ENCODE assay signal across 7 mouse cellular contexts in the genomic region with DNA sequence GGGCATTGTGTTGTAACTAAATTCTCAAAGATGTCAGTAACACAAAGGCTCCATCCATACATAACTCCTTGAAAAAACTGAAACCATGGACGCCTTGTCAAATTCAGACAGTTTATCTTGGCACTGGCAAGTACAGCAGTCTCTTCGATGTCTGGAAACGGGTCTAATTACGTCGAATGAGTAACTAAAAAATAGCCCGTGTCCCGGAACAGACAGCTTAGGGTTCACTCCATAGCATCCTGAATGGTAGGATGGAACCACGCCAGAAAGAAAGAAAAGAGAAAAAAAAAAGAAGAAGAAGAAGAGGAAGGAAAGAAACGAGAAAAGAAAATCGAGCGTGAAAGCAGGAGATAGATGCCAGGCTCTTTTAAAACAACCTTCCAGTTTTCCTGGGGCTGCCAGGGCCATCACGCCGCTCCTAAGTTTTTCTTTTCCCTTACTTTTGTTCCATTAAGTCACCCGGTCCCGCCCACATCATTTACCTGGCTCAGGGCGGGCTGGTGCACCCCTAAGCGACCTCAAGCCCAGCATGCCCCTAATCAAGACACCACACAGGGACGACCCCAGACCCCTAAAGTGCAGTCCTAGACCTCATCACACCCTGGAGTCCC. TPM values are rescaled to one million over a fixed set of nuclear protein-coding genes. Genes with fewer than 3 reads are reported as not detected.
DNase-seq lines count a peak whose midpoint lies in the region; ATAC-seq and TF ChIP-seq lines count a peak whose summit lies in the region.

No protein-coding gene starts in this region.

- no peak for TF ChIP-seq CTCF in intestine, postnatal 0 days (IDR thresholded peaks at IDR 0.05; ENCODE audit: low read depth)
- no peak for TF ChIP-seq CTCF in olfactory bulb, adult 2 months (IDR thresholded peaks at IDR 0.05; ENCODE audit: insufficient read depth, low read depth, low read length)

- H3K4me1 ChIP-seq in lung, embryonic 15.5 days, result peaks cover 10% of the 10 kb centered on the region; the same call in 1 of the 2 replicates
- H3K4me1 ChIP-seq in embryonic facial prominence, embryonic 14.5 days (ENCODE audit: control insufficient read depth, insufficient read depth, low read length), result peaks cover 3% of the 10 kb centered on the region; the same call in 1 of the 2 replicates
- H3K4me1 ChIP-seq in intestine, postnatal 0 days (replicated peaks; ENCODE audit: control insufficient read depth, insufficient read depth, low read length), result no peaks in the 10 kb centered on the region
- H3K4me1 ChIP-seq in olfactory bulb, adult 2 months (ENCODE audit: control insufficient read depth, insufficient read depth, low read length), result peaks cover 5% of the 10 kb centered on the region

- no peak for DNase-seq in lung, postnatal 4 days
- peak; percentile 26 for DNase-seq in embryonic facial prominence, embryonic 14.5 days (ENCODE audit: low spot score)
- no peak for DNase-seq in thymus, postnatal 36 days
- DNase-seq in B cell, adult 2 months, result no peak

- H3K27ac ChIP-seq in lung, embryonic 15.5 days, result peak overlapping the region; percentile 91; the same call in 1 of the 2 replicates
- H3K27ac ChIP-seq in embryonic facial prominence, embryonic 14.5 days (replicated peaks; ENCODE audit: low read depth, low read length), result peak overlapping the region; percentile 71; the same call in 1 of the 2 replicates
- peak overlapping the region; percentile 95 for H3K27ac ChIP-seq in intestine, postnatal 0 days (ENCODE audit: low read depth, low read length)
- no peak overlapping the region for H3K27ac ChIP-seq in olfactory bulb, adult 2 months (ENCODE audit: insufficient read depth, low read depth, low read length)

- no peaks in the 10 kb centered on the region for H3K9me3 ChIP-seq in lung, embryonic 15.5 days
- no peaks in the 10 kb centered on the region for H3K9me3 ChIP-seq in embryonic facial prominence, embryonic 14.5 days (ENCODE audit: control insufficient read depth, low read length)
- H3K9me3 ChIP-seq in intestine, postnatal 0 days (ENCODE audit: control insufficient read depth), result no peaks in the 10 kb centered on the region

- WGBS in lung, embryonic 15.5 days, result 2% methylated on average over 18 of the region's 18 CpGs
- WGBS in embryonic facial prominence, embryonic 14.5 days, result 4% methylated on average over 18 of the region's 18 CpGs
- WGBS in intestine, postnatal 0 days, result 1% methylated on average over 18 of the region's 18 CpGs
- WGBS in olfactory bulb, adult 2 months, result 8% methylated on average over 18 of the region's 18 CpGs

- no peaks in the 10 kb centered on the region for H3K27me3 ChIP-seq in lung, embryonic 15.5 days
- no peaks in the 10 kb centered on the region for H3K27me3 ChIP-seq in embryonic facial prominence, embryonic 14.5 days (replicated peaks; ENCODE audit: control insufficient read depth, insufficient read depth, low read length)
- no peaks in the 10 kb centered on the region for H3K27me3 ChIP-seq in intestine, postnatal 0 days (replicated peaks; ENCODE audit: control insufficient read depth, insufficient read depth, low read length)

- ATAC-seq in lung, embryonic 15.5 days (ENCODE audit: borderline replicate concordance, extremely low read depth, low FRiP score, low TSS enrichment), result 0 out of 2 replicates have a peak, but pooled peaks have one; percentile 36
- ATAC-seq in embryonic facial prominence, embryonic 14.5 days (ENCODE audit: low read depth), result no peak; the same call in 1 of the 2 replicates
- ATAC-seq in intestine, postnatal 0 days, result peak; percentile 12

- H3K4me3 ChIP-seq in lung, embryonic 15.5 days, result peak overlapping the region; percentile 73
- H3K4me3 ChIP-seq in embryonic facial prominence, embryonic 14.5 days (ENCODE audit: low read depth, low read length), result peak overlapping the region; percentile 79
- H3K4me3 ChIP-seq in intestine, postnatal 0 days (ENCODE audit: low read depth, low read length), result peak overlapping the region; percentile 75
- H3K4me3 ChIP-seq in olfactory bulb, adult 2 months (ENCODE audit: insufficient read depth, low read depth, low read length), result peak overlapping the region; percentile 94

- H3K36me3 ChIP-seq in lung, embryonic 15.5 days, result no peaks in the 10 kb centered on the region
- H3K36me3 ChIP-seq in embryonic facial prominence, embryonic 14.5 days (ENCODE audit: control insufficient read depth, insufficient read depth, low read length), result no peaks in the 10 kb centered on the region
- no peaks in the 10 kb centered on the region for H3K36me3 ChIP-seq in intestine, postnatal 0 days (ENCODE audit: control insufficient read depth, insufficient read depth)

- peak overlapping the region; percentile 73 for H3K4me2 ChIP-seq in lung, embryonic 15.5 days
- peak overlapping the region; percentile 94 for H3K4me2 ChIP-seq in embryonic facial prominence, embryonic 14.5 days (ENCODE audit: low read depth, low read length)
- peak overlapping the region; percentile 85 for H3K4me2 ChIP-seq in intestine, postnatal 0 days (replicated peaks; ENCODE audit: low read depth)

- TF ChIP-seq POLR2A in olfactory bulb, adult 2 months (IDR thresholded peaks at IDR 0.05; ENCODE audit: insufficient read depth, low read depth, low read length), result no peak

- H3K9ac ChIP-seq in lung, embryonic 15.5 days, result peak overlapping the region; percentile 65
- peak overlapping the region; percentile 74 for H3K9ac ChIP-seq in embryonic facial prominence, embryonic 14.5 days (ENCODE audit: low read depth, low read length)
- peak overlapping the region; percentile 65 for H3K9ac ChIP-seq in intestine, postnatal 0 days (ENCODE audit: low read depth, low read length)

RNA-seq across cellular contexts. Expression of a gene that starts 0.8 kb away (rescaled TPM):
- 16.0 and 18.8 TPM in 2 replicates for polyA plus RNA-seq in lung, embryonic 15.5 days (2015; fragmentation: Nextera tagmentation; extraction: Ambion mirVana)
- polyA plus RNA-seq in embryonic facial prominence, embryonic 14.5 days (2014; fragmentation: Nextera tagmentation; extraction: Ambion mirVana), result 9.9 and 10.7 TPM in 2 replicates
- polyA plus RNA-seq in intestine, postnatal 0 days (2015; fragmentation: Nextera tagmentation; extraction: Ambion mirVana), result 57.2 and 64.1 TPM in 2 replicates
- not detected in 2 replicates for polyA plus RNA-seq in olfactory bulb, adult 2 months (2012; ENCODE audit: insufficient read depth, insufficient read length, low replicate concordance, missing spikeins)

RNA-seq across cellular contexts. Expression of a gene that starts 31.0 kb away (rescaled TPM):
- 132 and 133 TPM in 2 replicates for polyA plus RNA-seq in lung, embryonic 15.5 days (2015; fragmentation: Nextera tagmentation; extraction: Ambion mirVana)
- polyA plus RNA-seq in embryonic facial prominence, embryonic 14.5 days (2014; fragmentation: Nextera tagmentation; extraction: Ambion mirVana), result 60.4 and 61.3 TPM in 2 replicates
- polyA plus RNA-seq in intestine, postnatal 0 days (2015; fragmentation: Nextera tagmentation; extraction: Ambion mirVana), result 148 and 156 TPM in 2 replicates
- not detected in 2 replicates for polyA plus RNA-seq in olfactory bulb, adult 2 months (2012; ENCODE audit: insufficient read depth, insufficient read length, low replicate concordance, missing spikeins)

Comparison
In these comparisons a context has a peak if more than half of its experiments do, and no peak if none do; other contexts are left out.
1. RNA of a gene that starts 0.8 kb away (polyA plus RNA-seq): 57.2 to 64.1 TPM in intestine, postnatal 0 days, 16.0 to 18.8 TPM in lung, embryonic 15.5 days and 9.9 to 10.7 TPM in embryonic facial prominence, embryonic 14.5 days; not detected in olfactory bulb, adult 2 months; every median in the first group is over 10 times any median in the second.
2. RNA of a gene that starts 31.0 kb away (polyA plus RNA-seq): 148 to 156 TPM in intestine, postnatal 0 days, 132 to 133 TPM in lung, embryonic 15.5 days and 60.4 to 61.3 TPM in embryonic facial prominence, embryonic 14.5 days; not detected in olfactory bulb, adult 2 months; every median in the first group is over 10 times any median in the second.
3. Peak in every context shown above with its lines, with median percentiles within 50 percentile points of each other: H3K4me2 ChIP-seq, H3K4me3 ChIP-seq and H3K9ac ChIP-seq.